Mouse (Mus musculus) midbrain, embryonic 12.5 days (tissue): ENCODE measurements around the gene Bcat1. TPM values are rescaled to one million over a fixed set of nuclear protein-coding genes. Genes with fewer than 3 reads are reported as not detected.

Experiments
- ATAC-seq: fragments of 200-750 bp; cut with Nextera tagmentation; 2 replicates; pipeline ENCODE4 v1.8.0; 2017; ENCODE audit warnings: low read depth, moderate TSS enrichment, moderate library complexity; ENCODE audit not compliant: low FRiP score
- H3K27ac ChIP-seq: fragments of 300-500 bp; sonication (generic); replicated peaks from 2 replicates; pipeline ENCODE4 v1.5.1; 2016; ENCODE audit warnings: mild to moderate bottlenecking
- H3K27me3 ChIP-seq: fragments of 300-500 bp; sonication (generic); 2 replicates; pipeline ENCODE4 v1.6.1; 2016; ENCODE audit warnings: mild to moderate bottlenecking
- H3K36me3 ChIP-seq: fragments of 300-500 bp; sonication (generic); 2 replicates; pipeline ENCODE4 v1.6.1; 2016
- H3K4me1 ChIP-seq: fragments of 300-500 bp; sonication (generic); 2 replicates; pipeline ENCODE4 v1.6.1; 2016
- H3K4me2 ChIP-seq: fragments of 300-500 bp; sonication (generic); replicated peaks from 2 replicates; pipeline ENCODE4 v1.6.1; 2016; ENCODE audit warnings: mild to moderate bottlenecking, moderate library complexity
- H3K4me3 ChIP-seq: fragments of 300-500 bp; sonication (generic); 2 replicates; pipeline ENCODE4 v1.5.1; 2016; ENCODE audit warnings: mild to moderate bottlenecking
- H3K9ac ChIP-seq: fragments of 300-500 bp; sonication (generic); replicated peaks from 2 replicates; pipeline ENCODE4 v1.6.1; 2016; ENCODE audit warnings: mild to moderate bottlenecking, moderate library complexity
- H3K9me3 ChIP-seq: fragments of 300-500 bp; sonication (generic); 2 replicates; pipeline ENCODE4 v1.6.1; 2016; ENCODE audit warnings: mild to moderate bottlenecking
- WGBS: fragments of 180-500 bp; shearing (Covaris S2); methylation state at CpG from one replicate; pipeline ENCODE4 v1.1.7; 2016; 5-methylcytosine and 5-hydroxymethylcytosine counted together
- polyA plus RNA-seq: library from polyadenylated mRNA; unstranded; fragments of >200 nt; fragmentation: Nextera tagmentation; extraction: Ambion mirVana; gene quantifications from 2 replicates; pipeline ENCODE4 v1.2.1, GENCODE M21; 2016

The Bcat1 gene
- polyA plus RNA-seq, 1 experiment from 2014 or later = 107 TPM

DNA sequence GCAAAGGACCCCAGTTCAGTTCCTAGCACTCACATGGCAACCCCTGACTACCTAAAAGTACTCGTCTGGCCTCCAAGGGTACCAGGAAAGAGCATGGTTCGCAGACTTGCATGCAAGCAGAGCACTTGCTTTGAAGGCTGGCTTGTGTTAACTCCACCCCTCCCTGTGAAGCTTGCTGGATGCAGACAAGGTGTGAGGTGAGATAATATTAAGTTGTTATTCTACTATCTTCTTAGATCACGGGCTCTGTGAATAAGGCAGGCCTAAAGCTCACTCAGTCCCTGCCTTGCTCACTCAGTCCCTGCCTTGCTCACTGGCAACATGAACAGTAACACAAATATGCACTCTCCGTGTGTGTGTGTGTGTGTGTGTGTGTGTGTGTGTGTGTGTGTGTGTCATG is 58.5 kb downstream of the Bcat1 start:
- Histone ChIP-seq H3K9me3 (peaks cover 5% of the 10 kb centered on the region; the same call in 1 of the 2 replicates), H3K9ac (no peak overlapping the region), H3K4me3 (no peak overlapping the region), H3K27me3 (no peaks in the 10 kb centered on the region), H3K4me2 (no peak overlapping the region), H3K27ac (no peak overlapping the region), H3K36me3 (peaks cover 81% of the 10 kb centered on the region), H3K4me1 (no peaks in the 10 kb centered on the region)
- 93% methylated on average over 4 of the region's 4 CpGs for WGBS
- no peak for ATAC-seq

DNA sequence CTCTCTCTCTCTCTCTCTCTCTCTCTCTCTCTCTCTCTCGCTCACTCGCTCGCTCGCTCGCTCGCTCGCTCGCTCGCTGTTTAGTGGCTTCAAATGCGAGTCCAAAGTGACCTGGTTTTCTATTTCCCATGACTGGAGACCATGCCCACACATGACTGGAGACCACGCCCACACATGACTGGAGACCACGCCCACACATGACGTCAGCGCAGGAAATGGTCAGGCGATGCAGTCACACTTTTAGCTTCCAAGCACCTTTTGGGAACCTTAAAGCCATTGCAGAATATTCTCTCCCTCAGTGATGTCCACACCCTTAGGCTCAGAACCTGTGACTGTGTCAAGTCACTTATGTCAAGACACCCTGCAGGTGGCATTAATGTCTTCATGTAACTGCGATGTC is 59.3 kb downstream of the Bcat1 start:
- Histone ChIP-seq H3K36me3 (peaks cover 83% of the 10 kb centered on the region), H3K9me3 (peaks cover 5% of the 10 kb centered on the region; the same call in 1 of the 2 replicates), H3K4me2 (no peak overlapping the region), H3K27ac (no peak overlapping the region), H3K4me3 (no peak overlapping the region), H3K4me1 (no peaks in the 10 kb centered on the region), H3K9ac (no peak overlapping the region), H3K27me3 (no peaks in the 10 kb centered on the region)
- WGBS = 95% methylated on average over 16 of the region's 16 CpGs
- ATAC-seq = no peak

DNA sequence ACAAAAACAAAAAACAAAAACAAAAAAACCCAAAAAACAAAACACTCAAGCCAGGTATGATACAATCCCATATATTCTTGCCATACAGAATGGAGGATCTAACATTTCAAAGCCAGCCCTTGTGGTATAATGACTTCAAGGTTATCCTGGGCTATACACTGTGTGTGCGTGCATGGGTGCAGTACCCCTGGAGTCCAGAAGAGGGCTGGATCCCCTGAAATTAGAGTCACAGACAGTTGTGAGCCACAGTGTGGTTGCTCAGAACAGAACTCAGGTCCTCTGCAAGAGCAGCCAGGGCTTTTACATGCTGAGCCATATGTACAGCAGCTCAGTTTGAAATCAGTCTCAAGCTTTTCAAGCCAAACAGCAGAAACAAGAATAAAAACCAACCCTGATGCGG is 61.0 kb downstream of the Bcat1 start:
- no peak for ATAC-seq
- Histone ChIP-seq H3K9ac (no peak overlapping the region), H3K27ac (no peak overlapping the region), H3K4me1 (no peaks in the 10 kb centered on the region), H3K27me3 (no peaks in the 10 kb centered on the region), H3K4me3 (no peak overlapping the region), H3K36me3 (peaks cover 81% of the 10 kb centered on the region), H3K4me2 (no peak overlapping the region), H3K9me3 (peaks cover 5% of the 10 kb centered on the region; the same call in 1 of the 2 replicates)
- 100% methylated on average over 2 of the region's 2 CpGs for WGBS

DNA sequence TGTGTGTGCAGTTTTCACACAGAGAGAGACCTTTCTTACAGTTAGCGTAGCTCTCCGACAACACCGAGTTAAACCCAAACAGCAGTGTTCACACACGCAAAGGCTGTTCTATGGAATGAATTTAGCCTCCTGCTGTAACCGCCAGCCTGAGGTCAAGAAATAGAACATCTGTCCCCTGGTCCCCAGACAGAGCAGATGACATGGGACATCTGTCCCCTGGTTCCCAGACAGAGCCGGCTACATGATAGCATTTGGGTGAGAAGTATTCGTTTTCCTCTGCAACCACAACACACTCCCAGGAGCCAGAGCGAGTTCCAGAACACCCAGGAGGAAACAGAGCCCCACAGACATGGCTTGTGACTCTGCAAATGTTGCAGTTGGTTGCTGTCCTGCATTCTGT is 63.3 kb downstream of the Bcat1 start:
- Histone ChIP-seq H3K27ac (no peak overlapping the region), H3K4me3 (no peak overlapping the region), H3K4me2 (no peak overlapping the region), H3K27me3 (no peaks in the 10 kb centered on the region), H3K4me1 (no peaks in the 10 kb centered on the region), H3K9ac (no peak overlapping the region), H3K9me3 (peaks cover 5% of the 10 kb centered on the region; the same call in 1 of the 2 replicates), H3K36me3 (peaks cover 72% of the 10 kb centered on the region)
- 81% methylated on average over 8 of the region's 8 CpGs for WGBS
- ATAC-seq = no peak

DNA sequence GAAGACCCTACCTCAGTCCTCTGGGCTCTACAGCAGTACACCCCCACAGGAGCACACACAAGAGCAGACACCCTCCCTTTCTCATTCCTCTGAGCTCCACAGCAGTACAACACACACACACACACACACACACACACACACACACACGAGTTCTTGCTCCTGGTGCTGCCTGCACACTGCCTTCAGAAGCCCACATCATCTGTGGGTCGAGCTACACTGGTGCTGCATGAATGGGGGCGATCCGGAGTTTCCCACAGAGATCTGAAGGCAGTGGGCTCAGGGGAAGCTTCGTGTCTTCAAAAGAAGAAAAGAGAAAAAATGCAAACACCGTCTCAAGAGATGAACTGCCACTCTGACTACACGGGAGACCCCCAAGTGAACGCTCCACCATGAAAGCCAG is 64.8 kb downstream of the Bcat1 start:
- peaks cover 73% of the 10 kb centered on the region for H3K36me3 ChIP-seq
- no peak overlapping the region for H3K27ac ChIP-seq
- no peak for ATAC-seq
- H3K27me3 ChIP-seq = no peaks in the 10 kb centered on the region
- H3K4me1 ChIP-seq = no peaks in the 10 kb centered on the region
- H3K9ac ChIP-seq = no peak overlapping the region
- peaks cover 5% of the 10 kb centered on the region; the same call in 1 of the 2 replicates for H3K9me3 ChIP-seq
- H3K4me2 ChIP-seq = no peak overlapping the region
- H3K4me3 ChIP-seq = no peak overlapping the region
- 73% methylated on average over 8 of the region's 8 CpGs for WGBS

DNA sequence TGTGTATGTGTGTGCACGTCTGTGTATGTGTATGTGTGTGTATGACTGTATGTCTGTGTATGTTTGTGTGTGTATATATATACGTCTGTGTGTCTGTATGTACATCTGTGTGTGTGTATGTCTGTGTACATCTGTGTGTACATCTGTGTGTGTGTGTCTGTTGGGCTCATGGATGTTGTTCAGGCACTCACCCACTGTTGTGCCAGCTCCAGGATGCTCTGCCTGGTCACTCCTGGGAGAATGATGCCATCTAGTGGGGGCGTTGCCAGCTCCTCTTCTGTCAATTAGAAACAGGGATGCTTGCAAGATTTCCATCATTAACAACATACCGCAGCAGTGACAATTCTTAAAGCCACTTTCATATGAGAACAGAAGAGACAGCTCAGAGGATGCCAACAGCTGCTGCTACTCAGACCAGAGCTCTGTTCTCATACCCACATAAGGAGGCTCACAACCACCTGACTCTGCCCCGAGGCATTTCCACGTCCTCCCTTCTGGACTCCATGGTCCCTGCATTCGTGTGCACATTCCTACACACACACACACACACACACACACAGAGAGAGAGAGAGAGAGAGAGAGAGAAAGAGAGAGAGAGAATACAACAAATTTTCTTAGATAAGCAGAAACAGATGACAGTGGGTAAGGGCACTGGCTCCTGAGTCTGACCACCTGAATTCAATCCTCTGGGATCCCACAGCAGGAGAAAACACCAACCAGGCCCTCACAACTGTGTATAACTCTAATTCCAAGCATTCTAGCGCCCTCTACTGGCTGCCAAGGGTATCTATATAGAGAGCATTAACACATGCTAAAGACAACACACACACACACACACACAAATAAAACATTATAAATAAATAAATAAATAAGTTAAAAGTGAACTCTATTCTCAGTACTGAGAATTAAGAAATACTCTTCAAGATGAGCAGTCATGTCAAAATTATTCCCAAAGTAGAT is 65.8 kb downstream of the Bcat1 start:
- Histone ChIP-seq H3K27ac (no peak overlapping the region), H3K36me3 (peaks cover 66% of the 10 kb centered on the region), H3K4me3 (no peak overlapping the region), H3K27me3 (no peaks in the 10 kb centered on the region), H3K9me3 (peaks cover 2% of the 10 kb centered on the region; the same call in 1 of the 2 replicates), H3K4me1 (no peaks in the 10 kb centered on the region), H3K9ac (no peak overlapping the region), H3K4me2 (no peak overlapping the region)
- 72% methylated on average over 8 of the region's 8 CpGs for WGBS
- no peak for ATAC-seq

DNA sequence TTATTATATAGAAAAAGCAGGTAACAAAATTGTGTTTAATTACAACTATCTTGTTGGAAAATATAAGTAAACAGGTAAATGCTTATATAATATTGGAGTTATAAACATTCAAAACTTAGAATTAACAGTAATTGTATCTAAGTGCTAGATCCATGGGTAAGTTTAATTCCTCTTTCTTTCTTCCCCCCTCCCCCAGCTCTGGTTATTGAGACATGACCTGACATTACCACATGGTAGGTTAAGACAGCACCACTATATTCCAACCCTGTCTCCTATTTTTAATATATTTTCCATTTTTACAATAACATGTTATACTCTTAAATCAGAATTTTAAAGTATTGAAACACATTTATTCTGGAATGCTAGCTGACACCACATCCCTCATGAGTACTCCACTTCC is 72.5 kb downstream of the Bcat1 start:
- H3K4me3 ChIP-seq = no peak overlapping the region
- no peaks in the 10 kb centered on the region for H3K4me1 ChIP-seq
- no peak for ATAC-seq
- no peaks in the 10 kb centered on the region for H3K27me3 ChIP-seq
- H3K27ac ChIP-seq = no peak overlapping the region
- no peak overlapping the region for H3K4me2 ChIP-seq
- H3K9me3 ChIP-seq = no peaks in the 10 kb centered on the region
- no peak overlapping the region for H3K9ac ChIP-seq
- H3K36me3 ChIP-seq = peaks cover 53% of the 10 kb centered on the region

DNA sequence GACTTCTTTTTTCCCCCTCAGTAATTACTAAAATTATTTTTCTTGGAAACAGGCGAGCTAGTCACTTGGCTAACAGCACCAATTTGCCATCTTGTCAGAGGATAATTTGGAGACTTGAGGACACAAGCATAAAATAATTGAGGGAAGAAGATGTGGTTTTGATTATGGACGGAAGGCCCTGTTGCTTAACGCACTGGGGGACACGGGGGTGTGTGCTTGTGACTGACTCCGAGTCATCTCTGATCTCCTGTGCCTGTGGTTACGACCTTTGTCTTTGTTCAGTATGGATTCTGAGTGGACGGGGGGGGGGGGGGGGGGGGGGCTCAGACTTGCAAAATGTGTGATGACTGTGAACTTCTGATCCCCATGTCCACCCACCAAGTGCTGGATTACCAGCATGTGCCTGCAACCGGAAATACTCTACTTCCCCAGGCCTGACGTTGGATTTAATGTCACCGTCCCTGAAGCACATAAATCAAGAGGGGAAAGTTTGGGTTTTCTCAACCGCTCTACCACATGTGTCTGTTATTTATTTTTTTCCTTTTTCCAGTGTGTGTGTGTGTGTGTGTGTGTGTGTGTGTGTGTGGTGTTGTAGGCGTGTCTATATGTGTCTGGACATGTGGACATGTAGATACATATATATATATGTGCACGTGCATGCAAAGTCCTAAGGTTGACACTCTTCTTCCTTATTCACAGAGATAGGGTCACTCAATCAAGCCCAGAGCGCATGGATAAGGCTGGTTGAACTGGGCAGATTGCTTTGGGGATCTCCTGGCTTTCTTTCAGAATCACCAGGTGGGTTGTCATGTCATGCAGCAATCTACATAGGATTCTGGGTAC is 73.7 kb downstream of the Bcat1 start:
- Histone ChIP-seq H3K27me3 (no peaks in the 10 kb centered on the region), H3K27ac (no peak overlapping the region), H3K9ac (no peak overlapping the region), H3K4me1 (no peaks in the 10 kb centered on the region), H3K36me3 (peaks cover 42% of the 10 kb centered on the region), H3K4me3 (no peak overlapping the region), H3K9me3 (no peaks in the 10 kb centered on the region), H3K4me2 (no peak overlapping the region)
- WGBS = 90% methylated on average over 13 of the region's 14 CpGs
- no peak for ATAC-seq

DNA sequence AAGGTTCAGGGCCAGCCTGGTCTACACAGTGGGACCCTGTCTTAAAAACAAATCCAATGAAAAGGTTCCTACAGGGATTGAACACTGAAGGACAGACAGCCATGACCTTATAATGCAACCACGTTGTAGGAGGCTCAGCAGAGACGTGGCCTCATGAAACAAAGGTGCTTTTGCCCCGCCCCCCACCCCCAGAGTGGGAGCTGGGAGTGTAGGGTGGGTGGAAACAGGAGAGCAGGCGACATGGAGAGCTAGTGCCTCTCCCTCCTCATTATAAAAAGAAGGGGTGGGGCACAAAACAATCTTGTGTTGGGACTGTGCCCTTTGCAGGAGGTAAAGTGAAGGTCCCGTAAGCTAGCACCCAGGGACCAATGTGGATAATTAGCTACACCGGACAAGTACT is 74.5 kb downstream of the Bcat1 start:
- 78% methylated on average over 6 of the region's 6 CpGs for WGBS
- Histone ChIP-seq H3K36me3 (peaks cover 34% of the 10 kb centered on the region), H3K4me3 (no peak overlapping the region), H3K27me3 (no peaks in the 10 kb centered on the region), H3K9me3 (no peaks in the 10 kb centered on the region), H3K9ac (no peak overlapping the region), H3K4me2 (no peak overlapping the region), H3K4me1 (no peaks in the 10 kb centered on the region), H3K27ac (no peak overlapping the region)
- no peak for ATAC-seq

DNA sequence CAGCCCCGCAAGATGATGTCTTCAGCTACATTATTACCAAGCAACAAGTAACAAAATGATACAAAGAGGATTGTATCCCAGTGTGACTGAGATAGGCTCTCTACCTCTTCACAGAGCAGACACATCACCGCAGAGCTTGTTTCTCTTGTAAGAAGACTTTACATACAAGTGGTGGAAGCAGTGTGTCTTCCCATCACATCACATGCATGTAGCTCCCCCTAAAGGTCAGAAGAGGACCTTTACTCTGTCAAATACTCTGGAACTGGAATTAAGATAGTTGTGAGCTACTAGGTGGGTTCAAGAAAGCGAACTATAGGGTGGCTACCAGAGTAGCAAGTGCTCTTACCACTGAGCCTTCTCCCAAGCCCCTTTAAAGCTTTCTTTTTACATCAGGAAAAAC is 78.8 kb downstream of the Bcat1 start:
- H3K27ac ChIP-seq = no peak overlapping the region
- H3K9ac ChIP-seq = no peak overlapping the region
- H3K4me3 ChIP-seq = no peak overlapping the region
- ATAC-seq = no peak
- H3K36me3 ChIP-seq = peaks cover 18% of the 10 kb centered on the region
- H3K27me3 ChIP-seq = no peaks in the 10 kb centered on the region
- no peaks in the 10 kb centered on the region for H3K9me3 ChIP-seq
- WGBS = 91% methylated on average over 3 of the region's 3 CpGs
- no peaks in the 10 kb centered on the region for H3K4me1 ChIP-seq
- no peak overlapping the region for H3K4me2 ChIP-seq

DNA sequence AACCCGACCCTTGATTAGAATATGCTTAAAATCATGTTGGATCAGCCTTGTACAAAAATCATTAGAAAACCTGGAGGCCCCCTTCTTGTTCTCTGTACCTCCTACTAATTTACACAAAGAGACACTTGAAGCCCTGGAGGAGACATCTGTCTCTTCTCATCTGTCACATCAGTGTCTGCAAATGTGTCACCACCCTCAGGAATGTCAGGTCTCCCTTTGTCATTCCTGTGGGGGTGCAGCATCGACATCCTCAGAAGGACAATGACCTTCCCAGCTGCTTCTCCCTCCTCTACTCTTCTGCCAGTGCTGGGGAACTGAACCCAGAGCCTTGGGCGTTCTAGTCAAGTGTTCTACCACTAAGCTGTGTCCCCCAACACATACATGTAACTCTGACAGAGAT is 83.9 kb downstream of the Bcat1 start:
- Histone ChIP-seq H3K4me2 (no peak overlapping the region), H3K36me3 (no peaks in the 10 kb centered on the region), H3K27ac (no peak overlapping the region), H3K9ac (no peak overlapping the region), H3K27me3 (no peaks in the 10 kb centered on the region), H3K4me1 (no peaks in the 10 kb centered on the region), H3K9me3 (no peaks in the 10 kb centered on the region), H3K4me3 (no peak overlapping the region)
- WGBS = 49% methylated on average over 3 of the region's 3 CpGs
- no peak for ATAC-seq

DNA sequence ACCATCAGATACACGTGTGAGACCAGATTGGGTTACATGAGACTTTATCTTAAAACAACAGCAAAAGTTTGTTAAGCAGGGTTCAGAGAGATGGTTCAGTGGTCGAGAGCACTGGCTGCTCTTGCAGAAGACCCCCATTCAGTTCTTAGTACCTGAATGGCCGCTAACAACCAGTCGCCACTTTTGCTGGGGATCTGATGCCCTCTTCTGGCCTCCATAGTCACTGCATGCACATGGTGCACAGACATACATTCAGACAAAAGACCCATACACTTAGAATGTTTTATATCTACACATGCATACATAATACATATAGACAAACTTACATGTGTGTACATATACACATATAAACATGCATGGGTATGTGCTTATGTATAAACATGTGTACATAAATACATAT is 86.8 kb downstream of the Bcat1 start:
- ATAC-seq = no peak
- no peaks in the 10 kb centered on the region for H3K27me3 ChIP-seq
- no peaks in the 10 kb centered on the region for H3K9me3 ChIP-seq
- H3K4me1 ChIP-seq = no peaks in the 10 kb centered on the region
- WGBS = 93% methylated on average over 4 of the region's 4 CpGs
- H3K4me2 ChIP-seq = no peak overlapping the region
- H3K27ac ChIP-seq = no peak overlapping the region
- H3K36me3 ChIP-seq = no peaks in the 10 kb centered on the region
- no peak overlapping the region for H3K9ac ChIP-seq
- H3K4me3 ChIP-seq = no peak overlapping the region
